Mouse (Mus musculus) thymus, postnatal 14 days (tissue): ENCODE measurements at regions not wholly inside any gene's neighbourhood (a gene's known extent, or its start where the extent isn't known, plus 50 kb on each side); places are given as distances from the start of the nearest gene placed in this dataset.
A peak's percentile ranks its signal among the peaks of the same experiment; 100 is the strongest.

Experiments
- DNase-seq: peaks from one replicate; pipeline ENCODE4 v3.0.0; 2021

- DNase-seq = no peak
Measured at GRCm38 (mm10) chr6:98872334-98872733, 529.8 kb upstream of the Gm765 start.

DNA sequence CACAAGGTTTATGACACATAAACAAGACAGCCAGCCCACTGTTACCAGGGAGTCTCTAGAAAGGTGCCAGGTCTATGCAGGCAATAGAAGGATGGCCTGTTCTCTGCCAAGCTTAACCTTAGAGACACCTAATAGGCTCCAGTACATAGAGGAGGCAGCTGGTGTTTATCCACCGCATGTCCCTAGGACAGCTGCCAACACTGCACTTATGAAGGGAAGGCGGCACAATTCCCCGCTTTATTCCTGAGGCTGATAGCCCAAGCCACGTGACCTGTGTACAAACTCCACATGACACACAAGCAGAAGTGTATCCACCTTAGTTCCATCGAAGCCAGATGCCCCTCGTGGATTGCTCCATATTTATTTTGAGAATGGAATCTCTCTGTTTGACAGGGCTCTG is 527.2 kb upstream of the Gm765 start:
- DNase-seq = no peak

DNA sequence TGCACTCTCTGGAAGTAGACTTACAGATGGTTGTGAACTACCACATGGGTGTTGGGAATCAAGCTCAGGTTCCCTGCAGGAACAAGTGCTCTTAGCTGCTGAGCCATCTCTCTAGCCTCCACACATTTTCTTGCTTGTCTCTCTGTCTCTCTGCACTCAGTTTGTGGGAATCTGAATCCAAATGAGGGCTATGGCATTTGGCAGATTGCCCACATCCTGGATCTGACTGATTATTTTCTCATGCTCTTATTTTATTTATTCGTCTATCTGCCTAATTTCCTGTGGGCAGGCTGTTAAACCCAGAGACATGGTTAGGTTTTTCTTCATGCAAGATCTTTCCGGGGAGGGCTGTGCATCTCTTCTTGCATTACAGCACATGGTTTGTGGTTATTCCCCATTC is 521.8 kb upstream of the Gm765 start:
- no peak for DNase-seq

GRCm38 (mm10) chr6:98855958-98856357 is 513.4 kb upstream of the Gm765 start:
- DNase-seq = no peak

DNA sequence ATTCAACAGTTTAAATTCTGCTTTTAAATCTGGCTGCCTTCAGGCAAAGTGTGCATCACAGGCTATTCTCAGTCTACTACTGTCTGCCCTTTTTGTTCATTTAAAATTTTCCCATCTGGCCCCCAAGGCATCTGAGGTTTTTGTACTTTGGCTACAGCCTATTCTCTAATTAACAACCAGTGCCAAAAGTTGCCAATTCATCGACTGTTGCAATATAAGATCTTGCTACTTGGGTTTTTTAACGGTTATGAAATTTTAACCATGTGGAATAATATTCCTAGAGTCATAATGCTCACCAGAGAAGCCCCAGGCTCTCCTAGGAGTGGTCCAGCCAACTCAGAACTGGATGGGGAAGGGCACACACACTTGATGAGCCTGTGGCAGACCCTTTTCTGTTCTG is 508.4 kb upstream of the Gm765 start:
- no peak for DNase-seq

- no peak for DNase-seq
Measured at GRCm38 (mm10) chr6:98848835-98849234, 506.3 kb upstream of the Gm765 start.

GRCm38 (mm10) chr6:98846001-98846695 is 503.6 kb upstream of the Gm765 start:
- DNase-seq = no peak

DNA sequence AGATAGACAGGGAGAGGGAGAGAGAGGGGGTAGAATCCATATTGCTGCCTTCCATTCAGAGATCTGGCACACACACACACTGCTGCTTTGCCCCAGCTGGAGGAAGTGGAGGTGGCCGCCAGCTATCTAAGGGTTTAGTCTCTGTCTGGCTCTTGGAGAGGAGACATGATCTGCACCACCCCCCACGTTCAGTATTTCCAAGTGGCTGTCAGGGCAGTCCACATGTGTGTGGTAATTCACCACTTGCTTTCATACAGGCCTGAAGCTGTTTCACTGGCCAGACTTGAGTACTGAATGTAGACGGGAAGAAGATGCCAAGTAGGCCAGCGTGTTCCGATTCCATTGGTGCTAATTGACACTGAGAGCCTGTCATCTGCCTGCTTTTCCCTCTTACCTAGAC is 501.0 kb upstream of the Gm765 start:
- peak; percentile 45 for DNase-seq

DNA sequence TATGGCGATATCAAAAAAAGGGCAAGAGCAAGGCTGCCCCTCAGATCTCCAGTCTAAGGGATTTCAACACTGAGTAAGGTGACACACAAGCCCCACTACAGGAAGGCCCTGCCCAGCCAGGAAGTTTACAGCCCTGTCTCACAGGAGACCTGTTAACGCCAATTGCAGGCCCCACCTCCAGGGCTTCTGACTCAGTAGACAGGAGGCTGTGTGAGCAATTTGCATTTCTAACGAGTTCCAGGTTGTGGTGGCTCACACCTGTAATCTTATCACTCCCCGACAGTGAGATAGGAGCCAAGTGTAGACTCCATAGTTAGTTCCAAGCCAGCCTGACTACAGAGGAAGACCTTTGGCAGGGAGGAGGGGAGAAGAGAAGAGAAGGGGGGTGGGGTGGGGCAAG is 500.4 kb upstream of the Gm765 start:
- peak; percentile 58 for DNase-seq

DNA sequence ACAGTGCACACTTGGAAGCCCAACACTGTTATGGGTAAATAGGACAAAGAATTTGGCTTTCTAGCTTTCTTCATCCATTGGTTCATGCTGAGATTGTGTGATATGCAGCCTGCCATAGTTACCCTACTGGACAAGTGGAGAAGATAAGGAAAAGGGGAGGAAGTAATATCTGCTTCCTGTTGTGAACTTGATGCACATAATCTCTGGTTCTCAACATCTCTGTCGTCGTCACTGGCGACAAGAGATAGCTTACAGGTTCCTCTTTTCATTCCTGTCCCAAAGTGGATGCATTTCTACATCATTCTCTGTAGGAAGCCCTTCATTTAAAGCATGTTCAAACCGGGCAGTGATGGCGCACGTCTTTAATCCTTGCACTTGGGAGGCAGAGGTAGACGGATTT is 491.4 kb upstream of the Gm765 start:
- no peak for DNase-seq

DNA sequence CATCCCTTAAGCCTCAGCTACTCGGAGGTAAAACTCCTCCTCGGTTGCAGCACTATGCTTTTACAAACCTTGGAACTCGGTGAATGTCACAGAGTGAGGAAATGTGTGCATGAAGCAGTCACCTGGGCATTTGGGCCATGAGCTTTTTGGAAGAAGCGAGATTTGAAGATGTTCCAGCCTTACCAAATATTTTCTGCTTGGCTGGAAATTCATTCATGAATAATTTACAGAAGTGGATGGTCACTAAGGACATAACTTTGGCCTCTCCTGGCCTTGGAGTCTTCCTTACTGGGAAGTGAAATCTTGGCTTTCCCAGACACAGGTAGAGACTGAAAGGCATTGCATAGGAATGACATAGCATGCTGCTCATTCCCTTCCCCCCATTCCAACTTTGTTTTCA is 487.6 kb upstream of the Gm765 start:
- DNase-seq = no peak

DNA sequence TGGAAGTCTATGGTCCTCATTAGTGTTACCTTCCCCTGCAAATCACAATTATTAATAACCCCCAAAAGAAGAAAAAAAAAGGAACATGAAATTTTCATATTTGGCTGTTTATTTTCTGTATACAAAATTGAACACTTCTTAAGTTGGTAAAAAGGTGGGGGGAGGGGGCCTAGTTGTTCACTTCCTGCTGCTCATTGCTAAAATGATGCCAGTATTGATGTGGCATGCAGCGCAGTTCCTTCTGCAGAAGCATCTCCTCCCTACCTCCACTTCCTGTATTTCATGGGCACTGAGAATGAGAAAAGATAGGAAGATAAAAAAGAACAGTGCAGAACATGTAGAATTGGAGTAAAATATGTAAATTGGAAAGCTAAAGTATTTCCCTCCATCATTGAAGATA is 465.5 kb upstream of the Gm765 start:
- DNase-seq = peak; percentile 62

DNA sequence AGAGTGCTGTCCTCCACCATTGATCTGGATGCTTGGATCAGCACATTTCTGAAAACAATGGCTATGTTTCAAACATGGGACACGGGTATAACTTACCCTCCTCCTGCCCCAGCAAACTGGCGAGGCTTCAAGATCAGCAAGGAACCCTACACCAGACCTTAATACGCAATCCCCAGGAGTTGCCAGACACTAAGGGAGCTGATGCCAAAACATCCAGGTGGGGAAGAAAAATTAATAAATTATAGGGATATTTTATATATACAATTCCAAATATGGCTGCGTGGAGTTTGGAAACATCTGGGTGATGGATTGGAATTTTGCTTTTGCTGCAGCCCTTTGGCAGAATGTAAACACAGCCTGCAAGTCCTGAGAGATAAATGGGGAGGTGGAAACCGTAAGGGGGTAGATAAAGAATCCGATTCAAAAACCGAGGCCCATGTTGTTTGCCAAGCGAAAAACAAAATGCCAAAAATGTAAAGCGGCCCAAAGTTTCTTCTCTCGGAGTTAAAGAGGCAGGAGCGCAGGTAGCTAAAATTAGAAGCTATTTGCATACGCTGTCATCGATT is 460.9 kb upstream of the Gm765 start:
- DNase-seq = no peak

DNA sequence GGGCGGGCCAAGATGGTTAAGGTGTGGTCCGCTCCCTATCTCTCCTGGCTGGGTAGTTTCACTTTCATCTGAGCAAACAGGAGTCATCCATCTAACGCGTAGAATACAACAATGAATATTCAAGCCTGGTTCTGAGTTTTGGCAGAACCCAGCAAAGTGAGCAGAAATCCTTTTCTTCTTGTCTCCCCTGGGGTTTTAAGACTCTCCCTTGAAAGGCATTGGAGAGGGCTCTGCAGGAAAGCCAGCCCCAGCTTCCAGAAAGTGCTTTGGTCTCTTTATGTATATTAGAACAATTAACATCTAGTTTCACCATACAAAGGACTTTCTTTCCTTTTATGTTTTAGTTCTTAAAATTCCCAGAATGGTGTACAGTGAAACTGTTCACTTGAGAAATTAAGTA is 458.5 kb upstream of the Gm765 start:
- no peak for DNase-seq

DNA sequence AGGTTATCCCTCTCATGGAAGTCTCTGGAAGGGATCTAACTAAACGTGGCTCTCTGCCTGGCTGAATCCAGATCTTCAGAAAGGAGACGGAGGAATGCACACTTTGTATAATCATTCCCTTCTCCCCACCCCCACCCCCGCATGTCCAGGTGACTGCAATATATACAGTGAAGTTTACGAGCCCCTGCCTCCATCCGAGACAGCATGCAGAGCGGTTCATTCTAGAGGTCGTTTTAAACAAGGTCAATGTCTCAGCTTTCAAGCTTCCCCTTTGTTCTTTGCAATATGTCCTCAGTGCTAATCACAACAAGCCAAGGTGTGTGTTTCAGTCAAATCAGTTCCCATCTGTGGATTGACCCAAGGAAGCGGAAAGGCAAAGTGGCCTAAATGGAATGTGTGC is 457.5 kb upstream of the Gm765 start:
- no peak for DNase-seq

- DNase-seq = no peak
Measured at GRCm38 (mm10) chr6:98797778-98798177, 455.2 kb upstream of the Gm765 start.

DNA sequence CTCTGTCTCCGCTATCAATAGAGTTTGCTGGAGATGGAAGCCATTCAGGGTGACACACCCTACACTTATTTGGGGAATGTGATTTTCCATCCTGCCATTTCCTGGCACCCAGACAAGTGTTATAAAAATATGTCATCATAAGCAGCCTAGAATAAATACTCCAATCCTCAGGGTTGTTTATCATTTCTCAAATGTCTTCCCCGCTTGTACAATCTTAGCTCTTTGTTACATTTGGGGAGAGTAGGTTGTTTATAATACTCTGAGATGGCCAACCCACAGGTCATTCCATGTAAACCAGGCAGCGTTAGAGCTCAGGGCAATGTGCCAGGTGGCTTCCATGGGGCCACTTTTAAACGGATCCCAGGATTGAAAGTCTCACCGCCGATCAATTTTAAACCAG is 454.8 kb upstream of the Gm765 start:
- no peak for DNase-seq

DNA sequence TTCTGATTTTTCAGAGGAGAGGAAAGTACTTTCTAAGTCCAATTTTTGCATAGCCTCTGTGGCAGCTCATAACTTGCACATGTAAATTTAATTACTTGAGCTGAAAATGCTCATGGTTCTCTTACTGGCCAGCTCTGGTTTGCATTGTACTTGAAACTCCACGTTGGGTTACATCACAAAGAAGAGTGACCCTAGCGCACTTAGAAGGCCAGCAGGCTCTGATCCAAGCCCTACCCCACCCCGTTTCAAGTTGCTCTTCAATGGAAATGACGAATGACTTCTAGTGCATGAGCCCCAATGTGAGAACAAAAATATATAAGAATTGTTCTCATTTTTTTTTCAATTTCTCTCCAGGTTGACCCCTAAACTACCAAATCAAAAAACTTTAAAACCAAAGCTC is 454.1 kb upstream of the Gm765 start:
- no peak for DNase-seq

DNA sequence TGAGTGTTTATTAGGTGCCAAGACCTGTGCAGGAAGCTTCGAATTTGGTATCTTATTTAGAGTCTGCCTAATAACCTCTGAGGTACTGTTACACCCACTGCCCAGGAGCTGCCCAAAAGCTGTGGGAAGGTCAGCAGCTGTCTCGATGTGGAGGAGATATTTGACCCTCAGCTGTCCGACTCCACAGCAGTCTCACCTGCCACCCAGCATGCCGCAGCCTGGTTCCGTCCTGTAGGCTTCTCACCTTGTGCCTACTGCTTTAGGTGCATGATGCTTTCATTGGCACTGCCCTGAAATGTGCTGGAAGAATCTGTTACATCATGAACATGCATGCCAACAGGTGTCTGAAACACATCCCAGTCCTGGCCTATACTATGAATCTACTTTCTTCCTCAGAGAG is 444.9 kb upstream of the Gm765 start:
- DNase-seq = no peak

DNA sequence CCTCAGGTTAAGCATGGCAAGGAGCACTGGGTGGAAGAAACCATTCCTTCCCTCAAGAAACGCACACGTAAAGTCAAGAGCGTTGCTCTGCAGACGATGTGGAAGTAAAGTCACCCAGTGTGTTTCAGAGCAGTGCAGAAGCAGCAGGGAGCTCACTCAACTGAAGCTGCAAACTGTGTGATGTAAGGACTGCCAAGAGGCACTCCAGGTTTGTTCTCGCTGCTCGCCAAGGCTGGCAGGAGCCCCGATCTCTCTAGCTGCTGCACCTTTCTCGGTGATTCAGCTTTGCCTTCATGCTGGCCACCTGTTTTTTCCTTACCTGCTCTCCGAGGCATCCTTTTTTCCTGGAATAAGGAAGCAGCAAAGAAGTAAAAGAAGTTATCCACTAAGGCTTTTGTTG is 439.5 kb upstream of the Gm765 start:
- no peak for DNase-seq

DNA sequence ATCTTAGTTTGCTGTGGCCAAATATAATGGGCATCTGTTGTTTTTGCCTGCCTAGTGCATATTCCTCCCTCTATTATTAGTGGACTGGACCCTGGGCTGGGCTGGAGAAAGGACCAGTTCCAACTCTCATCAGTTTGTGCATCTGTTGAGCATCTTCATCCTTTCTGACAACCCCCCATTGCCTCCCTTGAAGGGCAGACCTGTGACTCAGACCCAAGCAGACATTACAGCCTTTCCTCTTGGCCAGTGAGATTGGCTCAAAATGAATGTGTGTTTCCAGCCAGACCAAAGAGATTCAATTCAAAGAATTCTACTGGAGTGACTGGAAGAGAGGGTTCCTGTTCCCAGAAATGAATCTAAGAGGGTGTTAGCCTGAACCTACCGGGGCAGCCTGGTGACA is 433.2 kb upstream of the Gm765 start:
- no peak for DNase-seq

DNA sequence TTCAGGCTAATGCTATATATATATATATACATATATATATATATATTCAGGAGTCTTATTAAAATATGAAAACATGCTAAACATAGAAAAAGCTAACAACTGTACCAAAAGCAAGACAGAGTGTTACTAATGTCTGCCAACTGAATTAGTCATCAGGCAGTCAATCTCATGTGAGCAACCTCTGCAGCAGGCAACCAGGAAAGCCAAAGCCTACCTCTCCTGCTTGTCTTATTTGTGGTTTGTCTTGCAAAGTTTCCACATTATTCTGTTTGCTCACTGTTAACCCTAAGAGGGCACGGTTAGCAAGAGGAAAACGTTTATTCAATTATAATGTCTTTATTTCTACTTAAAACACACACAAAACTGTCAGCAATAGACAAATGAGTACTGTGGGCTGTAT is 427.4 kb upstream of the Gm765 start:
- DNase-seq = no peak

GRCm38 (mm10) chr6:98769322-98769721 is 426.8 kb upstream of the Gm765 start:
- no peak for DNase-seq

- DNase-seq = no peak
Measured at GRCm38 (mm10) chr6:98767858-98768336, 425.3 kb upstream of the Gm765 start.

- no peak for DNase-seq
Measured at GRCm38 (mm10) chr6:98754487-98754886, 411.9 kb upstream of the Gm765 start.
